Mouse (Mus musculus) liver, adult 2 months (tissue): ENCODE data around the gene Dchs2.

Experiments used
- CTCF ChIP-seq: fragments of 200-500 bp; IDR thresholded peaks from 2 replicates; pipeline ENCODE4 v1.5.1; 2011; ENCODE audit warnings: low read depth, low read length, control low read depth
- POLR2A ChIP-seq: fragments of 200-500 bp; IDR thresholded peaks from 2 replicates; pipeline ENCODE4 v1.6.1; 2011; ENCODE audit warnings: low read length, control low read depth; ENCODE audit not compliant: insufficient read depth; ENCODE audit errors: extremely low read depth

DNA sequence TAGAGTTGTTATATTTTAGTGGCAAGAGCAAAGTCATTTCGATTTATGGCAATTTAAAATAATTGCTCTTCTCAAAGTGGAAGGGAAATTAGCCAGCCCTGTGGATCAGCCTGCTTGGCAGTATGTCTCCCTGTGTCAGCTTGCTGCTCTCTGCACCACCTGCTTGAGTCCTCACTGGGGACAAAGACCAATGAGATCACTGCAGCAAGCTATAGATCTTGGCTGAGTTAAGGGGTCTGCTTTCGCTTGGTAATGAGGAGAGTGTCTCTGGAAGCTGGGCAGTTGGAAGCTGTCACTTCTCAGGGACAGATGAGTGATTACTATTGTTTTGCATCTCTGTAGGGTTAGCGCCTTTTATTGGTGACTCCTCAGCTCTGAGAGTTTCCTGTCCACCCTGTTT is 14.9 kb upstream of the Dchs2 start:
- TF ChIP-seq CTCF: no peak
- TF ChIP-seq POLR2A: no peak
